Mouse (Mus musculus): ENCODE data around the gene Pnck.

The Pnck gene

DNA sequence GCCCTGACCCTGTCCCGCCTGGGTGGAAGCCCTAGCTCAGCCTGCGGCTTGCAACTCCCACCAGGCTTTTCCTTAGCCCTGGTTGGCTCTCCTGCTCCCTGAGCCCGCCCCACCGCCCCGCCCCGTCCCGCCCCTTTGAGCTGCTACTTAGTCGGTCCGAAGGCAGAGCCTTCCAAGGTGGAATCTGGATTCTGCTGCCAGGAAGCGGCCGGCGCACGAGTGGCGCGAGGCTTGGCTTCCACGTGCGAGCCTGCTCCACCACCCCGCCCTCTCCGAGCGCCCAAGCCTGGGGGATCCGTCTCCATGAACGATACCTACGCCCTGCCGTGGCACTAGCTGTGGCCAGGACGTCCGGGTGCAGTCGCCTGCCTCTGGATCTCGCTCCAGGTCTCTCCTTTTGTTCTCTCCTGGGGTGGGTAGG lies 20.7 kb downstream of the Pnck start, which contains the start of gene Dusp9:
Dusp9 (plus strand) TSS at position 165 of the 421 bp plus-strand sequence.
- DNase-seq (ENCODE audit: low spot score), result peak; percentile 30

DNA sequence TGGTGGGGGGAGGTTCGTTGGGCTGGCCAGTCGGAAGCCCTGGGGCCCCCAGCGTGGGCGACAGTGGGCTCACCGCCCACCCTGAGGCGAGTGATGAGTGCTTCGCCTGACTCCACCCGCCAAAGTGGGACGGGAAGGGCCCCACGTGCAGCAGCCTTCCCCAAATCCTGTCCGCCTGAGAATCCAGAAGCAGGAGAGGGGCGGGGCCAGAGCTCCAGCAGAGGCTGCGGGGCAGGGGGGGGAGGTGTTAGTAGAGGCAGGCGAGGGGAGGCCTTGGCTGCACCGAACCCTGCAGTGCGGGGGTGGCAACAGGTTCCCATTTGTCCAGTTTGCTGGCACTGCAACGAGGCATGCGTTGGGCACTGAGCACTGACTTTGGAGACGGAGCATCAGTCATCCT lies 22.5 kb downstream of the Pnck start:
- no peak for DNase-seq (ENCODE audit: low spot score)

DNA sequence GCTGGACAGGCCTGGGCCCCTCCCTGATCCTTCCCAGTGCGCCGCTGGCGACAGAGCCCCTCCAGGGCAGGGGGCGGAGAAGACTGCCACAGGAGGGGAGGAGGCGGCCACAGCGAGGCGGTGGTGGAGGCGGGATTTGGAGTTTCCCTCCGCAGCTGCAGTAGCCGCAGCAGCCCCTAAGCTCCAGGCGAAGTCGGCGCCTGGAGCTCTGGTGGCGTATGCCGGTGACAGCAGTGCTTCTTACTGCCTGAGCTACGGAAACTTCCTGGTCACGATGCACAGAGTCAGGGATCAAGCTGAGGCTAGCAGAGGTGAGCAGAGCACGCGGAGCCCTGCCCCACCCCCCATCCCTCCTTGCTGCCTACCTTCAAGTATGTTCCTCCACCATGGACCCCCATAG lies 24.5 kb downstream of the Pnck start:
- DNase-seq (ENCODE audit: low spot score), result no peak

DNA sequence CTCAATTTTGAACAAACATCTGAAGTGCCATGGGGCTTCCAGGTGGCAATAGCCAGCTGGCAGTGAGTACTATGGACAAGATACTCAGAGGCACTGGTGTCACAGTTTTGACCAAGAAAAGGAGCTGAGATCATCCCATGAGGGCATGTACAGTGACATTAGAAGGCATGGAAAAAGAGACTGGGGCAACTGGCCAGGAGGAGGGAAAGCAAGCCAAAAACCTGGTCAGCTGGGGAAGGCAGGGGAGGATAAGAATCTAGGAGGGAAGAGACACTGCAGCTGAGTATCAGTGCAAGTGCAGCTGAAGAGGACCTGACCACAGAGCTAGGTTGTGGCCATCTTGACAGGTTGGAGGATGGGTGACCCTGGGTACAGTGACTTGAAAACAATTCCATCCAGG lies 32.9 kb downstream of the Pnck start:
- no peak for DNase-seq (ENCODE audit: low spot score)

DNA sequence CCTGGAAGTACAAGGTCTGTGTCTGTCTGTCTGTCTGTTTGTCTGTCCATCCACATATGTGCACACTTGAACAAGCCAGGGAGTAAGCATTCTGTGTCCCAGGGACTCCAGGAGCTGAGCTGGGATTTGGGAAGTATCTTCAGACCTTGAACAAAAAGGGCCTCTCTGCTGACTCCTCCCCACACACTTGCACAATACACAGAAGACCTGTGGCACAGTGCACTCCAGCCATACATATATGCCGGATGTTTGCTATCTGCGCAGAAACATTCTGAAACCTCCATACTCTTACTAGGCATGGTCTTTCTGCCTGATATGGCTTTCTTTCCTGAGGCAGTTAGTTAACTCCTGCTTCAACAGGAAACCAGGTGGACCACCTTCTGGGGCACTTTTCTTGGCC lies 40.0 kb downstream of the Pnck start:
- DNase-seq (ENCODE audit: low spot score), result peak; percentile 24

DNA sequence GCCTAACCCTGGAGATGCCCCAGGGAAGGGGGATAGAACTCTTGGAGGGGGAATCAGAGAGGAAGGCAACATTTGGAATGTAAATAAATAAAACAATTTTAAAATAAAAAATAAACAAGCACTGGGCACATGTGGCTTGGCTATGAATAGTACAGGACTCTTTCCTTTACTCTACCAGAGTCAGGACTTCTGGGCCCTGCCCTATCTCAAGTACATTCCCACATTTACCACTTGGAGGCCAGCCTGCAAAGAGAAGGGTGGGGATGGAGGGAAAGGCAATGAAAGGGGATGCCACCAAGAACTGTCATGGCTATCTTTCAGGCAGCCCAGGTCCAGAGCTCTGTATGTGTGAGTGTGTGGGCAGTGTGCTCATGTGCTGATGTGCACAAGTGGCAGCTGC lies 40.5 kb downstream of the Pnck start:
- DNase-seq (ENCODE audit: low spot score), result no peak

DNA sequence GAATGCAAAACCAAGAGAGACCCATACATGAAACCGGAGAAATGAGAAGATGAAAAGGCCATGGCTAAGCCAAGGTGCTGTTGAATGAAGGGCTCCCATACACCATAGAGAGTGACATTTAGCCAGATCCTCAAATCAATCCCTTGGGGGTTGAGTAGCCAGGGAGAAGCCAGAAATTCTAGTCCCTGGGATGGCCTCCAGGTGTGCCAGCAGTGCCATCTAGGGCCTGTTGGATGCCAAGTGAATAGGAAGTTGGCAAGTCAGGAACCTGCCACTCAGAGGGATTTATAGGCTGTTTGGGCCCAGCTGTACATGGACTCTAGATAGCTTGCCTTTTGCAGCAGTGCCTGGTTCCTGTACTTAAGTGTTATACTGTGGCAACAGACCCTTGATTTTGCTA lies 44.0 kb downstream of the Pnck start:
- no peak for DNase-seq (ENCODE audit: low spot score)

DNA sequence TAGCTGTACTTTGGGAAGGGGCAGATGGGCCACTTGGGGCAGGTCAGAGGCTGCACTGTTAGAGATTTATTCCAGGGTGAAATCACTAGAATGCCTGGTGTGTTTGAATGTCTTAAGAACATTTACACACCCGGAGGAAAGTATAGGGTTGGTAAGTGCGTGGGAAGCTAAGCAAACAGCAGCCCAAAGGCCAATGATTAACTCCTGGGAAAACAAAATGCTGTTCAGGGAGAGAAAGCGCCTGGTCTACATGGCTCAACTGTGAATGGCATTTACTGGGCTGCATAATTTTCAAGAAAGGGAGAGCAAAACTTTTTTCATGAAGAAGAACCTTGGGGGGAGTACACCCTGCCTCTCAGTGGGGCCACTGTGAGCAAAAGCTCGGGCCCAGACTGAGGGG lies 46.3 kb downstream of the Pnck start:
- DNase-seq (ENCODE audit: low spot score), result no peak
